Mouse (Mus musculus) retina, postnatal 1 day (tissue): ENCODE results near the gene Eif2b2.

ENCODE experiments used
- DNase-seq: peaks from one replicate; pipeline ENCODE4 v3.0.0-alpha.2; 2012

Gene Eif2b2

DNA sequence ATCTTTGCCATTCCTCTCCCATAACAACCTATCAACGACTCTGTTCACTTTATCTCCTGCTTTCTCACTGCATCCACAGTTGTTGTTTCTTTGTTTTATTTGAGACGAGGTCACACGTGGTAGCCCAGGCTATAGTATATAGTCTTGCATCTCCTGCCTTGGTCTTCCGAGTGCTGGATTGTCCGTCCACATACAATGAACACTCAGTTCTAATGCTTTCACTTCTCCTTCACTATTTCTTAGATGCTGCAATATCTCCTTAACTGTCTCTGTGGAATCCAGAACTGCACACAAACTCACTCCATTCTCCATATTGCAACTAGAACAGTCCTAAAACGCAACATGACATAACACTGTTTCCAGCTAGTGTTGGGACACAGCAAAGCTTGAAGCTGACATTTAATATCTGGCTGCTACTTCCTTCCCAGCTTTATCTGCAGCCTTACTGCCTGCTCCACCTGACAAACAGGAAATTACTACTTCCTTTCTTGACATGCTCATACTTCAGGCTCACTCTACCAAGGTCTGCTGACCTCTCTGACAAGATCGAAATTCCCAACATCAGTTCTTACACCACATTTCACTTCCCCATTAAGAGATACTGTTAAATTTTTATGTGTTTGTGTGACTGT, 37.8 kb downstream of the Eif2b2 start:
- no peak for DNase-seq

GRCm38 (mm10) chr12:85262489-85262888, 43.2 kb downstream of the Eif2b2 start:
- peak; percentile 31 for DNase-seq

DNA sequence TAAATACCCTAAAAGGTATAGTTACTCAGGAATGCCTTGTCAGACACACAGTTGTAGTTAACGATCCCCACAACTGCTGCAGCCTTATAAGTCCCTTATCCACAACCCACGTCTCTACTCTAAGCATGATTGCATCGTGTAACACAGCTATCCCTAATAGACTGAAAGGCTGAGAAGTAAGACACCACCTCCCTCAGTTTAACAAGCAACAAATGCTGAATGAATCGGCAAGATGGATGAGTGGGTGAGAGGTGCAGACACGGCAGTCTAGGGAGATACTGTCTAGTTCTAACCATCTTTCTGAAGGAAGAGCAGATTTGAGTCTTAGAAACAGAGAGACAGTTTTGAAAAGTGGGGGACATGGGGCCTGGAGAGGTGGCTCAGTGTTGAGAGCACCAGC, 43.9 kb downstream of the Eif2b2 start:
- DNase-seq = no peak

DNA sequence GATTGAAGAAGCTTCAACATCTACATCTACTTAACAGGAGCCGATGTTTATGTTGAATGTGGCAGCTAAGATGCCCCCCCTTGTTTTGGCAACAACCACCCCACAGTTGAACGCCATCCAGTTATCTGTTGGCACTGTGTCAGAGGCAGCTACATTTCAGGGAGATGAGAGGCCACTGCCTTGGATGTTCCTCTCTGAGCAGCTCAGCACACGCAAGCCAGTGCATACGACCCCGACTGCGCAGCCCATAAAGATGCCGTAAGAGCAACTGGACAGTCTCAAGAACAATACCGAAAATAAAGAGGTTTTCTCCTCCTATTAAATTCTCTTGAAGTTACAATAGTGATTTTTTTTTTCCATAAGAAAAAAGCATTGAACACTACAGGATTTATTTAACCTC, 45.2 kb downstream of the Eif2b2 start:
- no peak for DNase-seq

DNA sequence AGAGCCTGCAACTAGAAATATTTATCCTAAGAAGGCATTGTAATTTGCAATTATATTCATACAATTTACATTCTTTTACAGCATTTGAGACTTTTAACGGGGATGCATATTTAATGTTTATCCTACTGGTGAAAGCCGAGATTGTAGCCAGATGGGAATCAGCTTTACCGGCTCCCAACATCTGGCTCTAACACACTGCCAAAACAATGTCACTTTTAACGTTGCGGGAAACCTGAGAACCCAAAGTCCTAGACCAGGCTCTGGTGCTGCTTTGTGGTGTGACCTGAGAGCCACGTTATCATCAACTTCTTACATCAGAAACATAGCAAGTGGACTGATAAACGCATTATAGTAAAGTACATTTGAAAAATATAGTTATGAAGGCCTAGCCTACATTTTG, 45.7 kb downstream of the Eif2b2 start:
- no peak for DNase-seq

- no peak for DNase-seq
These were observed 47.0 kb downstream of the Eif2b2 start for GRCm38 (mm10) chr12:85266248-85266647.

GRCm38 (mm10) chr12:85269821-85270220, 50.5 kb downstream of the Eif2b2 start:
- DNase-seq = no peak

- peak; percentile 92 for DNase-seq
These were observed 51.0 kb downstream of the Eif2b2 start, which contains the start of gene Mlh3 for GRCm38 (mm10) chr12:85270319-85270718. Gene Mlh3, minus strand, starts transcription at chr12:85270599.

GRCm38 (mm10) chr12:85271132-85271842, 52.0 kb downstream of the Eif2b2 start:
- no peak for DNase-seq

DNA sequence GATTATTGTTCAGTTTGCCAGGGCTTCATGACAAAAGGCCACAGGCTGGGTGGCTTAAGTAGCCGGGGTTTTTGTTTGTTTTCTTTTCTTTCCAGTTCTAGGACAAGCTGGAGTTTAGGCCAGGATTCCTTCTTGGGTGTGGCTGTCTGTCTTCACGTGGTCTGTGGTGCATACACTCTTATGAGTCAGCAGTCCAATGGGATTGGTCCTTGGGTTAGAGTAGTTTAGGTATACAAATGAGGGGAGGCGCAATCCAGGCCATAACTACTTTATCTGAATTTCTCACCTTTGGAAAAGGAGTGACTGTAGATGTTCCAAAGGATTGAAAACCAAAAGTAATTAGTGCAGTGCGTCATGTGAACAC, 52.5 kb downstream of the Eif2b2 start:
- DNase-seq = no peak

DNA sequence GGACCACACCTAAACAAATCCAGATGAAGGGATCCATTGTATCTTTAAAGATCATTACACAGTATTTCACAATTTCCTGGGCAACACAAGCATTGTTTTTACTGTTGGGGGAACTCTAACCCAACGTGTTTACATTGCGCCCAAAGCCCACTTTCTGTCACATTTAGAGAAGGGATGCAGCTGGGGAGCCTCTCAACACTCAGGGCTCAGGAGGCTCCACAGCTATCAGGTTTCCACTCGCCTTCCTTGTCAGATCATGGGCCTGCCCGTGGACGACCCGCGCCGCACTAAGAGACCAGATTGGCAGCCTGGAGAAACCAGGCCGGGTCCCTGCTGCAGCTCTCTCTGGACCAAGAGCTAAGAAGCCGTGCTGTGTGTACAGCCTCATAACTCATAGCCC, 54.2 kb downstream of the Eif2b2 start:
- no peak for DNase-seq
